Mouse (Mus musculus) activated CD4-positive, CD25-positive, alpha-beta regulatory T cell, adult 4 months (primary cell): ENCODE data around the gene Dusp3. TPM values are rescaled to one million over a fixed set of nuclear protein-coding genes. Genes with fewer than 3 reads are reported as not detected.

Source experiments
- ATAC-seq: one replicate; pipeline ENCODE4 v1.8.0; 2017
- polyA plus RNA-seq, 2 experiments: library from polyadenylated mRNA; unstranded; fragments of 100-300 nt; shearing (Covaris generic); gene quantifications; one replicate each; pipeline ENCODE4 v1.2.1; 2017

The Dusp3 gene
- polyA plus RNA-seq, 2 experiments from 2014 or later, result 1.3 to 1.9 TPM

- ATAC-seq, result no peak
Observed at GRCm38 (mm10) chr11:101928030-101928762, 58.6 kb downstream of the Dusp3 start.

GRCm38 (mm10) chr11:101926951-101927589, 59.7 kb downstream of the Dusp3 start:
- ATAC-seq, result no peak

GRCm38 (mm10) chr11:101925636-101926035, 61.2 kb downstream of the Dusp3 start:
- no peak for ATAC-seq

GRCm38 (mm10) chr11:101924441-101924976, 62.3 kb downstream of the Dusp3 start:
- no peak for ATAC-seq

- no peak for ATAC-seq
Observed at GRCm38 (mm10) chr11:101923988-101924387, 62.8 kb downstream of the Dusp3 start.

- ATAC-seq, result no peak
Observed at GRCm38 (mm10) chr11:101921361-101921952, 65.4 kb downstream of the Dusp3 start.

Other genes starting within 250 kb of the Dusp3 start
- 1 to 10 TPM in 1 of 2 experiments, not detected in 1; 1.0 TPM for gene Etv4, start 201.6 kb downstream of the Dusp3 start, polyA plus RNA-seq
- not detected for gene Meox1, start 92.6 kb downstream of the Dusp3 start, polyA plus RNA-seq
- gene Sost, start 20.0 kb downstream of the Dusp3 start, polyA plus RNA-seq, result not detected
- gene Cfap97d1, start 2.7 kb downstream of the Dusp3 start, polyA plus RNA-seq, result not detected
- under 1 TPM in 1 of 2 experiments, not detected in 1; 0.36 TPM for gene Mpp3, start 41.4 kb upstream of the Dusp3 start, polyA plus RNA-seq
- gene Cd300lg, start 54.5 kb upstream of the Dusp3 start, polyA plus RNA-seq, result under 1 TPM in 1 of 2 experiments, not detected in 1; 0.13 TPM
- gene Mpp2, start 101.5 kb upstream of the Dusp3 start, polyA plus RNA-seq, result 1 to 10 TPM; 2.5 to 3.7 TPM
- not detected for gene Ppy, start 114.3 kb upstream of the Dusp3 start, polyA plus RNA-seq
- not detected for gene Pyy, start 120.8 kb upstream of the Dusp3 start, polyA plus RNA-seq
- gene Nags, start 158.5 kb upstream of the Dusp3 start, polyA plus RNA-seq, result not detected
- gene Tmem101, start 169.4 kb upstream of the Dusp3 start, polyA plus RNA-seq, result 10 to 100 TPM; 13.5 to 15.4 TPM
- 10 to 100 TPM; 44.8 to 78.5 TPM for gene Lsm12, start 198.3 kb upstream of the Dusp3 start, polyA plus RNA-seq
- gene G6pc3, start 202.6 kb upstream of the Dusp3 start, polyA plus RNA-seq, result 10 to 100 TPM; 24.6 to 36.3 TPM
- gene Hdac5, start 243.2 kb upstream of the Dusp3 start, polyA plus RNA-seq, result 1 to 10 TPM; 6.0 to 9.3 TPM